Mouse (Mus musculus): Measurements from ENCODE around the gene Gnai3.

The Gnai3 gene

GRCm38 (mm10) chr3:108089916-108090315 is 56.0 kb downstream of the Gnai3 start:
- in situ Hi-C loops (cut with MboI; ENCODE audit: low pct_unique_long_range_greater_than_20kb in 1 of 2, low sequenced_read_pairs in 2 of 2, unreplicated experiment in 1 of 2), result no loop called here

GRCm38 (mm10) chr3:108088842-108089380 is 57.0 kb downstream of the Gnai3 start:
- in situ Hi-C loops (cut with MboI; ENCODE audit: low pct_unique_long_range_greater_than_20kb in 1 of 2, low sequenced_read_pairs in 2 of 2, unreplicated experiment in 1 of 2), result no loop called here

- in situ Hi-C loops (cut with MboI; ENCODE audit: low pct_unique_long_range_greater_than_20kb in 1 of 2, low sequenced_read_pairs in 2 of 2, unreplicated experiment in 1 of 2), result no loop called here
These were observed 58.6 kb downstream of the Gnai3 start for GRCm38 (mm10) chr3:108087329-108087728.

GRCm38 (mm10) chr3:108086470-108086979 is 59.4 kb downstream of the Gnai3 start, which contains the start of gene Ampd2:
Gene Ampd2 (minus strand): TSS chr3:108086651.
- in situ Hi-C loops (cut with MboI; ENCODE audit: low pct_unique_long_range_greater_than_20kb in 1 of 2, low sequenced_read_pairs in 2 of 2, unreplicated experiment in 1 of 2), result no loop called here

- in situ Hi-C loops (cut with MboI; ENCODE audit: low pct_unique_long_range_greater_than_20kb in 1 of 2, low sequenced_read_pairs in 2 of 2, unreplicated experiment in 1 of 2), result no loop called here
These were observed 60.1 kb downstream of the Gnai3 start for GRCm38 (mm10) chr3:108085721-108086469.

- in situ Hi-C loops (cut with MboI; ENCODE audit: low pct_unique_long_range_greater_than_20kb in 1 of 2, low sequenced_read_pairs in 2 of 2, unreplicated experiment in 1 of 2), result no loop called here
These were observed 60.6 kb downstream of the Gnai3 start for GRCm38 (mm10) chr3:108085281-108085720.

GRCm38 (mm10) chr3:108084767-108085270 is 61.1 kb downstream of the Gnai3 start:
- in situ Hi-C loops (cut with MboI; ENCODE audit: low pct_unique_long_range_greater_than_20kb in 1 of 2, low sequenced_read_pairs in 2 of 2, unreplicated experiment in 1 of 2), result loop anchor here in 1 of 2 experiments (5.0 kb wide), 1 partner anchor 62 kb away; the partner anchor contains the start of gene Gnai3

GRCm38 (mm10) chr3:108083904-108084407 is 62.0 kb downstream of the Gnai3 start:
- in situ Hi-C loops (cut with MboI; ENCODE audit: low pct_unique_long_range_greater_than_20kb in 1 of 2, low sequenced_read_pairs in 2 of 2, unreplicated experiment in 1 of 2), result loop anchor here in 1 of 2 experiments (5.0 kb wide), 1 partner anchor 63 kb away; the partner anchor contains the start of gene Gnai3

GRCm38 (mm10) chr3:108083161-108083560 is 62.8 kb downstream of the Gnai3 start:
- in situ Hi-C loops (cut with MboI; ENCODE audit: low pct_unique_long_range_greater_than_20kb in 1 of 2, low sequenced_read_pairs in 2 of 2, unreplicated experiment in 1 of 2), result loop anchor here in 1 of 2 experiments (5.0 kb wide), 1 partner anchor 64 kb away; the partner anchor contains the start of gene Gnai3

- in situ Hi-C loops (cut with MboI; ENCODE audit: low pct_unique_long_range_greater_than_20kb in 1 of 2, low sequenced_read_pairs in 2 of 2, unreplicated experiment in 1 of 2), result loop anchor here in 1 of 2 experiments (5.0 kb wide), 1 partner anchor 65 kb away; the partner anchor contains the start of gene Gnai3
These were observed 63.6 kb downstream of the Gnai3 start for GRCm38 (mm10) chr3:108082251-108082875.

GRCm38 (mm10) chr3:108081681-108082080 is 64.3 kb downstream of the Gnai3 start:
- in situ Hi-C loops (cut with MboI; ENCODE audit: low pct_unique_long_range_greater_than_20kb in 1 of 2, low sequenced_read_pairs in 2 of 2, unreplicated experiment in 1 of 2), result loop anchor here in 1 of 2 experiments (5.0 kb wide), 1 partner anchor 66 kb away; the partner anchor contains the start of gene Gnai3

- in situ Hi-C loops (cut with MboI; ENCODE audit: low pct_unique_long_range_greater_than_20kb in 1 of 2, low sequenced_read_pairs in 2 of 2, unreplicated experiment in 1 of 2), result no loop called here
These were observed 69.1 kb downstream of the Gnai3 start for GRCm38 (mm10) chr3:108076836-108077235.

GRCm38 (mm10) chr3:108072983-108073569 is 72.9 kb downstream of the Gnai3 start:
- in situ Hi-C loops (cut with MboI; ENCODE audit: low pct_unique_long_range_greater_than_20kb in 1 of 2, low sequenced_read_pairs in 2 of 2, unreplicated experiment in 1 of 2), result no loop called here

GRCm38 (mm10) chr3:108070295-108071293 is 75.4 kb downstream of the Gnai3 start:
- in situ Hi-C loops (cut with MboI; ENCODE audit: low pct_unique_long_range_greater_than_20kb in 1 of 2, low sequenced_read_pairs in 2 of 2, unreplicated experiment in 1 of 2), result no loop called here

GRCm38 (mm10) chr3:108069231-108069870 is 76.6 kb downstream of the Gnai3 start:
- in situ Hi-C loops (cut with MboI; ENCODE audit: low pct_unique_long_range_greater_than_20kb in 1 of 2, low sequenced_read_pairs in 2 of 2, unreplicated experiment in 1 of 2), result loop anchor here in 1 of 2 experiments (10.0 kb wide), 1 partner anchor 135 kb away; the partner anchor contains the start of gene Gstm7

GRCm38 (mm10) chr3:108068826-108069225 is 77.1 kb downstream of the Gnai3 start:
- in situ Hi-C loops (cut with MboI; ENCODE audit: low pct_unique_long_range_greater_than_20kb in 1 of 2, low sequenced_read_pairs in 2 of 2, unreplicated experiment in 1 of 2), result loop anchor here in 1 of 2 experiments (10.0 kb wide), 1 partner anchor 134 kb away; the partner anchor contains the start of gene Gstm7
